Mouse (Mus musculus) cerebellum, adult 9-11 months (tissue): ENCODE data around the gene Zbtb20.

Experiments used
- DNase-seq: peaks from one replicate; pipeline ENCODE4 v3.0.0; 2022

Gene Zbtb20

GRCm38 (mm10) chr16:43080923-43081702 lies 205.4 kb downstream of the Zbtb20 start:
- peak; percentile 67 for DNase-seq

- DNase-seq = no peak
Measured at GRCm38 (mm10) chr16:43081995-43082394, 206.3 kb downstream of the Zbtb20 start.

- DNase-seq = no peak
Measured at GRCm38 (mm10) chr16:43082801-43083200, 207.1 kb downstream of the Zbtb20 start.

DNA sequence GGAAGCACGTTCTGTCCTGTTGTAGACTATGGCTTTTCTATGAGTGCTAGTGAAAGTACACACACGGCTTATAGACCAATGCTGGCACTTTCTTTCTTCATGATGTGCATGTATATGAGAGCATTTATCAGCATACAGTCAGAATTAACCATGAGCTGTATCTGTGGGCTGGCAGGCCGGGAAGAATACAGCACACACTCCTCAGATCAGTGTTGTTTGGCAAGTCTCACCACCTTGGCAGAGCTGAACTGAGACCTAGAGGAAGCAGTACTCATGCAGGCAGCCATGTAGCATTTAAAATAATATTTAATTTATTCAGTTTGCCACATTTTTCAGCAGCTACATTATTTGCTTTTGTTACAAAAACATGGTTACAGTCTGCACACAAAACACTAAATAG lies 214.5 kb downstream of the Zbtb20 start:
- peak; percentile 55 for DNase-seq

- no peak for DNase-seq
Measured at GRCm38 (mm10) chr16:43094161-43094560, 218.5 kb downstream of the Zbtb20 start.

- no peak for DNase-seq
Measured at GRCm38 (mm10) chr16:43094756-43095155, 219.1 kb downstream of the Zbtb20 start.

DNA sequence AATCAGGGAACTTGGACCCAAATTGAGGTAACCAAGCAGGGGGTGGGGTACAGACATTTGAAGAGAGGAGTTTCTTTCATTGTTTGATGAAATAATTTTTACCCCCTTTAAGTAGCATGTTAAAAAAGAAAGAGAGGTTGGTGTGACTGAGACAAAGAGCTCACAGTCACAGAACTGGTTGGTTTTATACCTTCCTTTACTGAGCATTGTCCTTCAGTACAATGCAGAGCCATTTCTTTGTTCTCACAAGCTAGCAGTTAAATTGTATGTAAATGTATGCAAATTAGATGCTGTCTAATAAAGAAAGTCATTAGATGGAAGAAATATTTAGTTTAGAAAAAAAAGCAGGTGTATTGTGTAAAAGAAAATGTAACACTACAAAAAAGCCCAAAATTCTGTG lies 220.4 kb downstream of the Zbtb20 start:
- no peak for DNase-seq

DNA sequence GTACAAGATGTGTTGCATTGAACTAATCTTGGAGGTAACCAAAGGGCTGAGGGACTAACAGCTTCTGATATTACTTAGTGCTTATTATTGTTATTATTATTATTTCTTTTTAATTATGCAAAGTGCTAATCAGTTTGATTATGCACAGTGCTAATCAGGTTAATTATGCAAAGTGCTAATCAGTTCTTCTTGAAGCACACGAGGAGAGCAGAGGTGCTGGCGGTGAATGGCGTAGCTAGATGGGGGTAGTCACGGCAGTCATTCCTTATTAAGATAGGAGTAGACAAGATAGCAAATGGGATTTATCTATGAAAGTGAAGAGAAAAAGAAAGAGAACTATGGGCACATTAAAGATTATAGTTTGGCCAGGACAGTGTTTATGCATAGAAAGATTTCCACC lies 222.5 kb downstream of the Zbtb20 start:
- no peak for DNase-seq

- DNase-seq = peak; percentile 49
Measured at GRCm38 (mm10) chr16:43098666-43099065, 223.0 kb downstream of the Zbtb20 start.

DNA sequence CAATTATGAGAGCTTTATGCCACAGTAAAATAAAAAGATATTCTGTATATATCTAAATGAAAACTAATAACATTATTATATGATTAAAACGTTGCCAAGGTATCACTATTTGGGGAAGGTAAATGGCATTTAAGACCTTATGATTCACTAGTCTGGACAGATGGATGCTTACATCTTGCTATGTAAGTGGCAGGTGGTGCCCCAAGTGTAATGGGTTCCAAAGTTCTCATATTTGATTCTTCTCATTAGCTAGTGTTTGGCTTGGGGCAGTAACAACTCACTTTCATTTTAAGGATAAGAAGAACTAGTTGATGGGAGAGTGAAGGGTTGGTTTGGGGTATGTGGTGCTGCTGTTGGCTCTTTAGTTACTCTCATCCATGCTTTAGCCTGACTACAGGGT lies 235.6 kb downstream of the Zbtb20 start:
- DNase-seq = peak; percentile 52

DNA sequence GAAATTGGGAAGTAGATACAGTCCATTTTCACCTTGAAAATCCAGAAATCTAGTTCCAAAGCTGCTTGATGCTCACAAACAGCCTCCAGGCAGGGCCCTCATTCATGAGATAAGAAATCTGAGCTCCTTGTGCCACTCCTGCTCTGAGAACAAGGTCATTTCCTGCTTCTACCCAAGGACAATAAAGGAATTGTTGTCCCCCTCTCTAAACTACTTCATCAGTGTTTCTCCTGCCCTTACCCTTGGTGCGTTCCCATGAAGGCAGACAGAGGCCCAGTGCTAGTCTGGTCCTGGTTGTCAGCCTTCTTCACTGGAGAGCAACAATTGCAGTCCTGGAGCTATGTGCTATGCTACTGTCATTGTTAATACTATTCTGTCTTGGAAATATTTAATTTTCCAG lies 238.3 kb downstream of the Zbtb20 start:
- no peak for DNase-seq

- DNase-seq = peak; percentile 79
Measured at GRCm38 (mm10) chr16:43129966-43130365, 254.3 kb downstream of the Zbtb20 start.

DNA sequence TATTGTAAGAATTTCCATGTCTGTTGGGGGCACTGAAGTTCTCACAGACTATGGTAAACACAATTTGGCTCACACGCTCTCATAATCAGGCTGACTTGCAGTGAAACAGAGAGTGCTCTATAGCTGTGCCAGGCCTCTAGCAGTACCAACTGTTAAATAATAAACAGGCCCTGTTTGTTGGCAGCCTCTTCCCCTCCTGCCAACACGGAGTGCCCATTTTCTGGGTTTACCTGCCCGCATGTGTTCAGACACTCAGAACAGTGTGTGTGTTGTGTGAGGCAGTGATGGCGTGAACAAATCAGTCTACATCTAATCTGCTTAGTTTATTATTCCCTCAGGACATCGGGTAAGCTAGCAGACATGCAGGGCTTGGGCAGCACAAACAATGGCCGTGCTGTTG lies 254.9 kb downstream of the Zbtb20 start:
- peak; percentile 96 for DNase-seq

GRCm38 (mm10) chr16:43131077-43131476 lies 255.4 kb downstream of the Zbtb20 start:
- peak; percentile 37 for DNase-seq

DNA sequence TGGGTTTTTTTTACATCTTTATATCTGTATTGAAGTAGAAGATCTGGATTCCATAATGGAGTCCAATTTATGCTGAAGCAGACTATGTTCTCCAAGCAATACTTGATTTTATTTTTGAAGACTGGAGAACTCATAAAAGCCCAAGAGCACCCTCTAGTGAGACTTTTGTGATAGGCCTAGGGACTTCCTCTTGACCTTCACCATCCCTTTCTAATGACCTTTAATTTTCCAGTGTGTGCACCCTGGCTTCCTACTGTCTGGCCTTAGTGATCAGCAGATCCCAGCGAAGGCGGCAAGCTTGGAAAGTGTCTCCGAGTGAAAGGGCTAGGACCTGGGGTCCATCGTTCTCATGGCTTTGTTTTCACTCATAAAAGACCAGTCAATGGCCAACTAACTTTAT lies 292.8 kb downstream of the Zbtb20 start:
- no peak for DNase-seq

DNA sequence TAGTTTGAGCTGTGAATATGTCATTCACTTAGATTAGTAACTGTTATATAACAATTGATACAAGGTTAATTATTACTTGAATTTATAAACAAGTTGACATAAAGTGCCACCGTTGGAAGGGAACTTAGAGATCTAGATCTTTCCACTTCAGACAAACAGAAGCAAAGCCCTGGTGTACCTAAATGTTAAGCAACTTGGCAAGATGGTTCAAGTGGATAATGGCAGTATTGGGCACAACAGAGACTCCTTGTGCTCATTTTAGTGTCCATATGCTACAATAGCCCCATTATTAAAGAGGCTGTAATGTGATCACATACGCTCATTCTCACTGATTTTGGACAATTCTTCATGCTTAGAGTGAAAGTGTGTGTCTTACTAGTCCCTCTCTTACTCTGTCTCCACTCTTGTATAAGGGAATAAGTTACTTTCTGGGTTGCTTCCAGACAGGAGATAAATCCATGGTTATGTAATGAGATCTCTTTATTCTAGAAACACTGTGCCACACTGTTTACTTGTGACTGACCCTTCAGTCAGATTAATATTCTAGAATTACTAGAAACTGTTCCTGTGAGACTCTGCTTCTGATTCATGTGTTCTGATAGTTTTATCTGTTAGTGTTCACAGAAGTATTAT lies 293.7 kb downstream of the Zbtb20 start:
- no peak for DNase-seq

DNA sequence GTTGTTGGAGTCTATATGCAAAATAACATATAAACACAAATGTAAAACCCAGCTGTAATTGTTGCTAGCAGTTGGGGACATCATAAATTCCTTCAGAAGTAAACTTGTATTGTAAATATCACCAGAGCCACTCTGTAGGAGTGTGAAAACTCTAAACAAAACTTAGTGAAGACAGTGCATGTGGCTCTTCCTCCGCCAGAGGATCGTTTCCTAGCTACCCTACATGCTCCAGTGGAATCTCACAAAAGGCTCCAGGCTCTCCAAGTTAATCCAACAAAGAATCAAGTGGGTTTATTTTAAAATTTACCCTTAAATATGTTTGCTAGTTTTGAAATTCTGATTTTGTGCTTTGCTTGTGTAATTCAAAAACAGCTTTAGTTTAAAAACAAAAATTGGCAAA lies 296.5 kb downstream of the Zbtb20 start:
- no peak for DNase-seq

- peak; percentile 81 for DNase-seq
Measured at GRCm38 (mm10) chr16:43172912-43173311, 297.2 kb downstream of the Zbtb20 start.

DNA sequence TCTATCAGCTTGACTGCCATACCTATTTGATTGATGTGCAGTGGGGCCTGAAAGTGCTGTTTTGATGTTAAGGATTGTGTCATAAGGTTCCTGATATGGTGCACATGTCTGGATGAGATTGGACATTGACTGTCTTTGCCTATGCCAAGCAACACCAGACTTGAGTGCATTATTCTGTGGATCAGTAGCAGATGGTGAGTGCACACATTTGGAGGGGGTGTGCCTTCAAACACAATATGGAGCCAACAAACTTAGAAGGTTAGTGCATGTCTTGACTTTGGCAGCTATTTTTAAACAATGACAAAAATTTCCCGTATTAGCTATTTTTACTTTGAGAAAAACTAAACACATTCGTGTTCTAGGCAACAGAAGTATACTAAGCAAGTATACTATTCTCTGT lies 299.1 kb downstream of the Zbtb20 start:
- DNase-seq = no peak

DNA sequence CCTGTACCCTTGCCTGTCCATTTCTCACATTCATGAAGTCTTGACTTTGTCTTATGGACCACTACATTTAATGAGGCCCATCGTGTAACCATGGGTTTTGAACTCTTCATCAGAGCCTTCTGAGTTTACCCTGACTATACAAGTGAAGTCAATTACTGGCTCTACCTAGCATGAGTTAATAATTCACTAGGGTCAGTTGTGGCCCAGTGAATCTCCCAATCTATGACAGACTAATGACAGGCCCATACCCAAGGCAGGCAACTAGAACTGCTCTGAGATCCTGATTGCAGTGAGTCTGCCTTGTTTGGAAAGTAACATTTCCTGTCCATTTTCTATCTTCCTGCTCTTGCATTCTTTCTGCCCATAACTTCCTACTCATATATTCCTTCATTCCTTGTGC lies 305.4 kb downstream of the Zbtb20 start:
- DNase-seq = no peak

DNA sequence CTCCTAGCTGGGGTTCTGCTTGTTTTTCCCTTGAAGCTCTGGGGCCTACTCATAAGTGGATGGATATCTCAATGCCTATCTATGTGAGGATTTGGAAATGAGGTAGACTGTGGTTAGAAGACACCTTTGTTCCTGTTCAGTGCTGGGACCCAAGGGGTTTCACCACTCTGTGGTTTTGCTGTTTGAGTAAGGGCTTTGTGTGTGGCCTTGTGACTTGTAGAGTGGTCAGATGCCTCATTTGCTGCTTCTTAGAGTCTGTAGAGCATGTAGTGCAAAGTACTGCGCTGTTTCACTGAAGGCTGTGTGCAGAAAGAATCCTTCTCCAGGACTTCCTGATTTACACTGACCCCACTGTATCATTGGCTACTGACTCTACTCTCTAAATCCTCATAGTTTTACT lies 314.7 kb downstream of the Zbtb20 start:
- no peak for DNase-seq

DNA sequence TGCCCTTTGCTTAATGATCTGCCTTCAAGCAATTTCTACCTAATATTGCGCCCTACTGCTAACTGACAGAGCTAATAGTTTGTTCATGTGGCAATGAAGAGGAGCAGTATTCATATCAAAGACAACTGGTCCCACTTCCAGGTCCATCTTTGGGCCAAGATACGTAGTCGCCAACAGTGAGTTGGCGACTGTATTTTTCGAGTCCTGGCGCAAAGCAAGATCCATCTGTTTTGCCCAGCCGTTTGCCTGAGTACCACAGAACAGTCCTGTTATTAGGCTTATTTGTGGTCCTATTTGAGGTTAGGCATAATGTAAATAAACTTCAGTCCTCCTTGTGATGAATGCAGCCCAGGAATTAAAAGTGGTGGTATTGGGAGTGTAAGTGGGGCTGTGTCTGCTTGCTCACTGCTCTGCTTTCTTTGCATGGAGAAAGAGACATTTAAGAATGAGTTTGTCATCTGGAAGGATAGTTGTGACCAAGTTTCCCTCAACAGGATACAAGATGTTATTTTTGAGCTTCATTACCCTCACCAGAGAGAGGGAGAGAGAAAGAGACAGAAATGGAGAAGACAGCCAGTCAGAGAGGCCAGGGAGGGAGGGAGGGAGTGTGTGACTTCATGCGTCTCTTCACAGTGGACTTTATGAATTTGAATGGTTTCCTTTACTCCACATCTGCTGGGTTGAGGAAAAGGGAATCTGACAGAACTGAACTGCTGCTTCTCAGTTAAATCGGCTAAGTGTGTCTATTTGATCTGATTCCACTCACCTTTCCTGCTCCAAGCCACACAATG lies 315.6 kb downstream of the Zbtb20 start:
- DNase-seq = peak; percentile 90

DNA sequence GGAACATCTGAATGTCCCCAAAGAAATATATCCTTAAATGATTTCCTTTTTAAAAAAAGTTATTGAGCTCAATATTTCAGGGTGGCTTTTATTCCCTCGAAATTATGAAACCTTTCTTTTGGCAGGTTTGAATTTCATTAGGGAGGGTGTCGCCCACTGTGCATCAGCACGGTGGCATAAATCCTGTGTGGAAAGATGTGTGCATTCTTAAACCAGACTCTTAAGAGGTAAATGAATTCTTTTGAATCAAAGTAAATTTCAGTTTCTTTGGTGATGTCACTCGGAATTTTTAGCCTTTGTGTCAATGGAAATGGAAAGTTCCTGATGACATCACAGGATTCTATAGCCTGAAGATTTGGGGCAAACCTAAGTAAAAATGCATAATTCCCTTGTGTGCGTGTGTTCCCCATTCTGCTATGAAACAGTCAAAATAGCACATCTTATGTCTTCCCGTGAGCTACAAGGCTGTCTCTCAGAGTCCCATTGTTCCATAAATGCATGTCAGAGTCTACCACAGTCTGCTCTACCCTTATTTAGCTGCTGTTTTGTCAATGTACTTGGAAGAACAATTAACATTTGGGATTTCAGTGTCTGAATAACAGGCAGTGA lies 318.1 kb downstream of the Zbtb20 start:
- no peak for DNase-seq
